Mouse (Mus musculus) megakaryocyte, embryonic 14.5 days (primary cell): ENCODE measurements around the gene Rgs14. TPM values are rescaled to one million over a fixed set of nuclear protein-coding genes. Genes with fewer than 3 reads are reported as not detected.

Experiments used
- H3K27me3 ChIP-seq: replicated peaks from 2 replicates; pipeline ENCODE3; 2012; ENCODE audit warnings: inconsistent platforms
- H3K36me3 ChIP-seq: replicated peaks from 2 replicates; pipeline ENCODE3; 2012; ENCODE audit warnings: low read length, inconsistent platforms, mixed read lengths
- H3K4me1 ChIP-seq: 2 replicates; pipeline ENCODE4 v1.6.1; 2012; ENCODE audit warnings: inconsistent platforms
- H3K4me3 ChIP-seq: replicated peaks from 2 replicates; pipeline ENCODE3; 2012; ENCODE audit warnings: moderate library complexity, mild to moderate bottlenecking, inconsistent platforms
- H3K9me3 ChIP-seq: 2 replicates; pipeline ENCODE4 v1.6.1; 2012; ENCODE audit warnings: inconsistent platforms
- FLI1 ChIP-seq: IDR thresholded peaks from 2 replicates; pipeline ENCODE4 v1.6.1; 2012; ENCODE audit warnings: low read length, inconsistent platforms, mixed read lengths
- GATA1 ChIP-seq: IDR thresholded peaks from 3 replicates; pipeline ENCODE4 v1.6.1; 2012; ENCODE audit warnings: mixed read lengths, low read length, inconsistent platforms, borderline replicate concordance
- polyA plus RNA-seq: library from polyadenylated mRNA; stranded (reverse); fragments of >175 nt; gene quantifications from 2 replicates; pipeline ENCODE4 v1.2.3, GENCODE M21; 2012; ENCODE audit warnings: low replicate concordance; ENCODE audit not compliant: insufficient read depth

Gene Rgs14
- polyA plus RNA-seq, 1 experiment, result 8.4 TPM

GRCm38 (mm10) chr13:55375877-55376276, 6.3 kb downstream of the Rgs14 start:
- Histone ChIP-seq H3K36me3 (peaks cover 43% of the 10 kb centered on the region), H3K4me1 (peaks cover 34% of the 10 kb centered on the region), H3K9me3 (no peaks in the 10 kb centered on the region), H3K27me3 (peaks cover 7% of the 10 kb centered on the region), H3K4me3 (no peak overlapping the region)
- no peak for TF ChIP-seq GATA1
- TF ChIP-seq FLI1, result no peak

GRCm38 (mm10) chr13:55378907-55379580, 9.5 kb downstream of the Rgs14 start:
- H3K36me3 ChIP-seq, result peaks cover 73% of the 10 kb centered on the region
- peaks cover 8% of the 10 kb centered on the region; the same call in 1 of the 2 replicates for H3K4me1 ChIP-seq
- H3K27me3 ChIP-seq, result peaks cover 4% of the 10 kb centered on the region
- no peak for TF ChIP-seq GATA1
- TF ChIP-seq FLI1, result no peak
- no peak overlapping the region for H3K4me3 ChIP-seq
- H3K9me3 ChIP-seq, result no peaks in the 10 kb centered on the region

GRCm38 (mm10) chr13:55381790-55382189, 12.3 kb downstream of the Rgs14 start:
- TF ChIP-seq FLI1, result no peak
- no peak for TF ChIP-seq GATA1

GRCm38 (mm10) chr13:55390644-55391043, 21.1 kb downstream of the Rgs14 start:
- peaks cover 17% of the 10 kb centered on the region for H3K36me3 ChIP-seq
- TF ChIP-seq GATA1, result no peak
- no peak for TF ChIP-seq FLI1
- H3K27me3 ChIP-seq, result peaks cover 21% of the 10 kb centered on the region
- H3K4me3 ChIP-seq, result no peak overlapping the region
- peaks cover 4% of the 10 kb centered on the region; the same call in 1 of the 2 replicates for H3K4me1 ChIP-seq
- peaks cover 33% of the 10 kb centered on the region for H3K9me3 ChIP-seq

More at GRCm38 (mm10) chr13:55381790-55382189, 12.3 kb downstream of the Rgs14 start:
- H3K36me3 ChIP-seq, result peaks cover 92% of the 10 kb centered on the region
- peaks cover 14% of the 10 kb centered on the region for H3K9me3 ChIP-seq
- H3K4me3 ChIP-seq, result no peak overlapping the region
- no peaks in the 10 kb centered on the region for H3K27me3 ChIP-seq
- H3K4me1 ChIP-seq, result peaks cover 3% of the 10 kb centered on the region; the same call in 1 of the 2 replicates

- H3K27me3 ChIP-seq, result peaks cover 29% of the 10 kb centered on the region
- no peak overlapping the region for H3K4me3 ChIP-seq
- H3K4me1 ChIP-seq, result peaks cover 4% of the 10 kb centered on the region; the same call in 1 of the 2 replicates
- H3K36me3 ChIP-seq, result peaks cover 7% of the 10 kb centered on the region
- H3K9me3 ChIP-seq, result peaks cover 24% of the 10 kb centered on the region
- no peak for TF ChIP-seq FLI1
Measured at GRCm38 (mm10) chr13:55391626-55392029, 22.1 kb downstream of the Rgs14 start.

GRCm38 (mm10) chr13:55392933-55393332, 23.4 kb downstream of the Rgs14 start:
- H3K4me3 ChIP-seq, result no peak overlapping the region
- no peaks in the 10 kb centered on the region for H3K36me3 ChIP-seq
- TF ChIP-seq FLI1 (no peak), GATA1 (no peak)
- peaks cover 8% of the 10 kb centered on the region for H3K4me1 ChIP-seq
- H3K27me3 ChIP-seq, result peaks cover 38% of the 10 kb centered on the region
- H3K9me3 ChIP-seq, result peaks cover 15% of the 10 kb centered on the region

- Histone ChIP-seq H3K4me1 (peaks cover 28% of the 10 kb centered on the region), H3K27me3 (peaks cover 77% of the 10 kb centered on the region), H3K4me3 (no peak within 1 kb of the TSS), H3K36me3 (no peaks in the 10 kb centered on the region), H3K9me3 (peaks cover 3% of the 10 kb centered on the region; the same call in 1 of the 2 replicates)
- TF ChIP-seq GATA1, result no peak
- no peak for TF ChIP-seq FLI1
Measured at GRCm38 (mm10) chr13:55398088-55398487, 28.6 kb downstream of the Rgs14 start, which contains the start of gene Slc34a1. Gene Slc34a1, plus strand, starts transcription at chr13:55398187.

- H3K36me3 ChIP-seq, result no peaks in the 10 kb centered on the region
- peaks cover 35% of the 10 kb centered on the region for H3K4me1 ChIP-seq
- peaks cover 87% of the 10 kb centered on the region for H3K27me3 ChIP-seq
- H3K9me3 ChIP-seq, result peaks cover 3% of the 10 kb centered on the region; the same call in 1 of the 2 replicates
- no peak overlapping the region for H3K4me3 ChIP-seq
- TF ChIP-seq FLI1 (no peak), GATA1 (no peak)
Measured at GRCm38 (mm10) chr13:55399300-55400038, 29.9 kb downstream of the Rgs14 start.

GRCm38 (mm10) chr13:55400039-55400346, 30.5 kb downstream of the Rgs14 start:
- Histone ChIP-seq H3K4me1 (peaks cover 39% of the 10 kb centered on the region), H3K27me3 (peaks cover 87% of the 10 kb centered on the region), H3K36me3 (no peaks in the 10 kb centered on the region), H3K4me3 (no peak overlapping the region), H3K9me3 (peaks cover 3% of the 10 kb centered on the region; the same call in 1 of the 2 replicates)
- no peak for TF ChIP-seq GATA1
- TF ChIP-seq FLI1, result no peak

- Histone ChIP-seq H3K36me3 (no peaks in the 10 kb centered on the region), H3K4me1 (peaks cover 49% of the 10 kb centered on the region), H3K9me3 (no peaks in the 10 kb centered on the region), H3K27me3 (peaks cover 94% of the 10 kb centered on the region), H3K4me3 (no peak overlapping the region)
- TF ChIP-seq GATA1, result no peak
- no peak for TF ChIP-seq FLI1
Measured at GRCm38 (mm10) chr13:55403266-55403665, 33.7 kb downstream of the Rgs14 start.
